8 mouse cellular contexts compared by ENCODE assay signal in genomic region chr12:83921535-83922381, GRCm38 (mm10). TPM values are rescaled to one million over a fixed set of nuclear protein-coding genes. Genes with fewer than 3 reads are reported as not detected.
DNase-seq lines count a peak whose midpoint lies in the region; ATAC-seq and TF ChIP-seq lines count a peak whose summit lies in the region.

TSS of gene Numb (minus strand) at chr12:83921934.

- H3K9ac ChIP-seq in kidney, embryonic 14.5 days (ENCODE audit: low read depth, low read length), result peak within 1 kb of the TSS; percentile 90
- H3K9ac ChIP-seq in limb, embryonic 15.5 days, result peak within 1 kb of the TSS; percentile 80

- peak within 1 kb of the TSS; percentile 72 for H3K27ac ChIP-seq in bone marrow macrophage, adult 2 months (ENCODE audit: insufficient read depth, low read depth, low read length)
- peak within 1 kb of the TSS; percentile 59 for H3K27ac ChIP-seq in embryonic fibroblast, embryonic 13.5 days (ENCODE audit: insufficient read depth, low read length)
- peak within 1 kb of the TSS; percentile 80 for H3K27ac ChIP-seq in kidney, embryonic 14.5 days (ENCODE audit: low read depth, low read length)
- H3K27ac ChIP-seq in limb, embryonic 15.5 days, result peak within 1 kb of the TSS; percentile 90

- DNase-seq in A20 (ENCODE audit: low read depth, low spot score), result peak; percentile 99
- DNase-seq in heart, adult 9 months (ENCODE audit: low spot score in 2 of 2), result peak; percentile 100
- peak; percentile 95 to 96 for DNase-seq in monocyte, adult 2 months (ENCODE audit: low read depth in 1 of 2, low spot score in 2 of 2)
- DNase-seq in spleen, postnatal 36 days (ENCODE audit: low spot score in 2 of 2), result peak; percentile 99

- peak within 1 kb of the TSS; percentile 67 for H3K4me2 ChIP-seq in kidney, embryonic 14.5 days (replicated peaks; ENCODE audit: low read depth, low read length)
- peak within 1 kb of the TSS; percentile 84 for H3K4me2 ChIP-seq in limb, embryonic 15.5 days

- no peaks in the 10 kb centered on the region for H3K27me3 ChIP-seq in kidney, embryonic 14.5 days (ENCODE audit: control insufficient read depth, insufficient read depth, low read length)
- H3K27me3 ChIP-seq in limb, embryonic 15.5 days, result no peaks in the 10 kb centered on the region

- TF ChIP-seq POLR2A in bone marrow macrophage, adult 2 months (IDR thresholded peaks at IDR 0.05; ENCODE audit: borderline replicate concordance, low read depth, low read length), result no peak
- TF ChIP-seq POLR2A in embryonic fibroblast, embryonic 13.5 days (IDR thresholded peaks at IDR 0.05; ENCODE audit: low read depth, low read length), result peak; percentile 88

- peak within 1 kb of the TSS; percentile 82 for H3K4me3 ChIP-seq in bone marrow macrophage, adult 2 months (ENCODE audit: insufficient read depth, low read length)
- peak within 1 kb of the TSS; percentile 96 for H3K4me3 ChIP-seq in embryonic fibroblast, embryonic 13.5 days (ENCODE audit: insufficient read depth, low read length)
- H3K4me3 ChIP-seq in kidney, embryonic 14.5 days (ENCODE audit: low read length), result peak within 1 kb of the TSS; percentile 97
- H3K4me3 ChIP-seq in limb, embryonic 15.5 days, result peak within 1 kb of the TSS; percentile 95

- peak; percentile 100 for ATAC-seq in kidney, embryonic 14.5 days (ENCODE audit: low FRiP score, low TSS enrichment)
- peak; percentile 100 for ATAC-seq in limb, embryonic 15.5 days (ENCODE audit: insufficient number of reproducible peaks, low FRiP score, low TSS enrichment, low read depth)

- H3K4me1 ChIP-seq in bone marrow macrophage, adult 2 months (ENCODE audit: control insufficient read depth, insufficient read depth, low read length), result peaks cover 32% of the 10 kb centered on the region
- peaks cover 3% of the 10 kb centered on the region; the same call in 1 of the 2 replicates for H3K4me1 ChIP-seq in embryonic fibroblast, embryonic 13.5 days (ENCODE audit: control insufficient read depth, insufficient read depth, low read length)
- peaks cover 19% of the 10 kb centered on the region; the same call in 1 of the 2 replicates for H3K4me1 ChIP-seq in kidney, embryonic 14.5 days (ENCODE audit: control insufficient read depth, insufficient read depth, low read length)
- peaks cover 15% of the 10 kb centered on the region; the same call in 1 of the 2 replicates for H3K4me1 ChIP-seq in limb, embryonic 15.5 days

- WGBS in kidney, embryonic 14.5 days, result under 1% methylated on average over 62 of the region's 63 CpGs
- under 1% methylated on average over 60 of the region's 63 CpGs for WGBS in limb, embryonic 15.5 days

- no peaks in the 10 kb centered on the region; the same call in 1 of the 2 replicates for H3K36me3 ChIP-seq in kidney, embryonic 14.5 days (ENCODE audit: control insufficient read depth, insufficient read depth, low read length)
- no peaks in the 10 kb centered on the region for H3K36me3 ChIP-seq in limb, embryonic 15.5 days

- H3K9me3 ChIP-seq in kidney, embryonic 14.5 days (ENCODE audit: control insufficient read depth, low read length), result no peaks in the 10 kb centered on the region
- H3K9me3 ChIP-seq in limb, embryonic 15.5 days, result no peaks in the 10 kb centered on the region

- no peak for TF ChIP-seq CTCF in bone marrow macrophage, adult 2 months (IDR thresholded peaks at IDR 0.05; ENCODE audit: low read depth, low read length)
- TF ChIP-seq CTCF in embryonic fibroblast, embryonic 13.5 days (IDR thresholded peaks at IDR 0.05; ENCODE audit: borderline replicate concordance, insufficient read depth, low read length), result no peak

RNA-seq across cellular contexts. Expression of gene Numb, which starts in this region (rescaled TPM):
- polyA plus RNA-seq in bone marrow macrophage, adult 2 months (2012; ENCODE audit: insufficient read depth, insufficient read length, missing spikeins), result 33.0 and 42.4 TPM in 2 replicates
- polyA plus RNA-seq in embryonic fibroblast, embryonic 13.5 days (2011; ENCODE audit: insufficient read length, low read depth, missing spikeins), result 23.6 and 26.7 TPM in 2 replicates
- 26.4 and 34.1 TPM in 2 replicates for polyA plus RNA-seq in kidney, embryonic 14.5 days (2014; fragmentation: Nextera tagmentation; extraction: Ambion mirVana)
- 36.6 and 37.5 TPM in 2 replicates for polyA plus RNA-seq in limb, embryonic 15.5 days (2015; fragmentation: Nextera tagmentation; extraction: Ambion mirVana)

Comparison
In these comparisons a context has a peak if more than half of its experiments do, and no peak if none do; other contexts are left out.
1. Peak in every context shown above with its lines: DNase-seq, ATAC-seq, H3K4me3 ChIP-seq and H3K27ac ChIP-seq.